Mouse (Mus musculus) midbrain, embryonic 12.5 days (tissue): ENCODE data around the gene Epas1. TPM values are rescaled to one million over a fixed set of nuclear protein-coding genes. Genes with fewer than 3 reads are reported as not detected.

Experiments
- ATAC-seq: fragments of 200-750 bp; cut with Nextera tagmentation; 2 replicates; pipeline ENCODE4 v1.8.0; 2017; ENCODE audit warnings: low read depth, moderate TSS enrichment, moderate library complexity; ENCODE audit not compliant: low FRiP score
- H3K27ac ChIP-seq: fragments of 300-500 bp; sonication (generic); replicated peaks from 2 replicates; pipeline ENCODE4 v1.5.1; 2016; ENCODE audit warnings: mild to moderate bottlenecking
- H3K27me3 ChIP-seq: fragments of 300-500 bp; sonication (generic); 2 replicates; pipeline ENCODE4 v1.6.1; 2016; ENCODE audit warnings: mild to moderate bottlenecking
- H3K36me3 ChIP-seq: fragments of 300-500 bp; sonication (generic); 2 replicates; pipeline ENCODE4 v1.6.1; 2016
- H3K4me1 ChIP-seq: fragments of 300-500 bp; sonication (generic); 2 replicates; pipeline ENCODE4 v1.6.1; 2016
- H3K4me2 ChIP-seq: fragments of 300-500 bp; sonication (generic); replicated peaks from 2 replicates; pipeline ENCODE4 v1.6.1; 2016; ENCODE audit warnings: mild to moderate bottlenecking, moderate library complexity
- H3K4me3 ChIP-seq: fragments of 300-500 bp; sonication (generic); 2 replicates; pipeline ENCODE4 v1.5.1; 2016; ENCODE audit warnings: mild to moderate bottlenecking
- H3K9ac ChIP-seq: fragments of 300-500 bp; sonication (generic); replicated peaks from 2 replicates; pipeline ENCODE4 v1.6.1; 2016; ENCODE audit warnings: mild to moderate bottlenecking, moderate library complexity
- H3K9me3 ChIP-seq: fragments of 300-500 bp; sonication (generic); 2 replicates; pipeline ENCODE4 v1.6.1; 2016; ENCODE audit warnings: mild to moderate bottlenecking
- WGBS: fragments of 180-500 bp; shearing (Covaris S2); methylation state at CpG from one replicate; pipeline ENCODE4 v1.1.7; 2016; 5-methylcytosine and 5-hydroxymethylcytosine counted together
- polyA plus RNA-seq: library from polyadenylated mRNA; unstranded; fragments of >200 nt; fragmentation: Nextera tagmentation; extraction: Ambion mirVana; gene quantifications from 2 replicates; pipeline ENCODE4 v1.2.1, GENCODE M21; 2016

Gene Epas1
- polyA plus RNA-seq, 1 experiment from 2014 or later = 3.9 TPM

GRCm38 (mm10) chr17:86839308-86839707 is 85.8 kb downstream of the Epas1 start:
- ATAC-seq = no peak
- H3K9me3 ChIP-seq = no peaks in the 10 kb centered on the region
- H3K4me3 ChIP-seq = no peak overlapping the region
- H3K27me3 ChIP-seq = no peaks in the 10 kb centered on the region
- no peak overlapping the region for H3K4me2 ChIP-seq
- H3K36me3 ChIP-seq = no peaks in the 10 kb centered on the region
- no peak overlapping the region for H3K9ac ChIP-seq
- H3K4me1 ChIP-seq = no peaks in the 10 kb centered on the region
- 65% methylated on average over 5 of the region's 5 CpGs for WGBS
- H3K27ac ChIP-seq = no peak overlapping the region

GRCm38 (mm10) chr17:86850700-86851337 is 97.3 kb downstream of the Epas1 start:
- Histone ChIP-seq H3K4me2 (no peak overlapping the region), H3K4me3 (no peak overlapping the region), H3K27ac (no peak overlapping the region), H3K9ac (no peak overlapping the region), H3K27me3 (no peaks in the 10 kb centered on the region; the same call in 1 of the 2 replicates), H3K4me1 (no peaks in the 10 kb centered on the region), H3K9me3 (no peaks in the 10 kb centered on the region), H3K36me3 (no peaks in the 10 kb centered on the region)
- no peak for ATAC-seq
- WGBS = 73% methylated on average over 9 of the region's 9 CpGs

- ATAC-seq = no peak
- Histone ChIP-seq H3K27me3 (no peaks in the 10 kb centered on the region; the same call in 1 of the 2 replicates), H3K9me3 (no peaks in the 10 kb centered on the region), H3K9ac (no peak overlapping the region), H3K27ac (no peak overlapping the region), H3K4me1 (no peaks in the 10 kb centered on the region), H3K36me3 (no peaks in the 10 kb centered on the region), H3K4me3 (no peak overlapping the region), H3K4me2 (no peak overlapping the region)
- WGBS = 72% methylated on average over 2 of the region's 2 CpGs
Observed at GRCm38 (mm10) chr17:86851782-86852181, 98.3 kb downstream of the Epas1 start.

GRCm38 (mm10) chr17:86852591-86853031 is 99.1 kb downstream of the Epas1 start:
- no peaks in the 10 kb centered on the region for H3K9me3 ChIP-seq
- no peak overlapping the region for H3K4me2 ChIP-seq
- no peaks in the 10 kb centered on the region for H3K4me1 ChIP-seq
- no peak overlapping the region for H3K9ac ChIP-seq
- no peak for ATAC-seq
- WGBS = 84% methylated on average over 13 of the region's 13 CpGs
- H3K4me3 ChIP-seq = no peak overlapping the region
- no peaks in the 10 kb centered on the region for H3K36me3 ChIP-seq
- no peaks in the 10 kb centered on the region; the same call in 1 of the 2 replicates for H3K27me3 ChIP-seq
- H3K27ac ChIP-seq = no peak overlapping the region

GRCm38 (mm10) chr17:86870586-86870985 is 117.1 kb downstream of the Epas1 start:
- Histone ChIP-seq H3K9ac (no peak overlapping the region), H3K4me2 (no peak overlapping the region), H3K27ac (no peak overlapping the region), H3K4me3 (no peak overlapping the region), H3K4me1 (no peaks in the 10 kb centered on the region), H3K27me3 (peaks cover 42% of the 10 kb centered on the region), H3K36me3 (no peaks in the 10 kb centered on the region), H3K9me3 (no peaks in the 10 kb centered on the region)
- 86% methylated on average over 8 of the region's 8 CpGs for WGBS
- ATAC-seq = no peak

- Histone ChIP-seq H3K36me3 (no peaks in the 10 kb centered on the region), H3K9ac (no peak overlapping the region), H3K4me3 (no peak overlapping the region), H3K9me3 (no peaks in the 10 kb centered on the region), H3K27me3 (peaks cover 62% of the 10 kb centered on the region), H3K4me1 (no peaks in the 10 kb centered on the region), H3K4me2 (no peak overlapping the region), H3K27ac (no peak overlapping the region)
- no peak for ATAC-seq
- WGBS = 83% methylated on average over 6 of the region's 6 CpGs
Observed at GRCm38 (mm10) chr17:86872643-86873042, 119.1 kb downstream of the Epas1 start.

GRCm38 (mm10) chr17:86876940-86877339 is 123.4 kb downstream of the Epas1 start:
- H3K4me2 ChIP-seq = no peak overlapping the region
- no peaks in the 10 kb centered on the region for H3K36me3 ChIP-seq
- no peak overlapping the region for H3K4me3 ChIP-seq
- 92% methylated on average over 9 of the region's 9 CpGs for WGBS
- H3K9me3 ChIP-seq = no peaks in the 10 kb centered on the region
- H3K27me3 ChIP-seq = peaks cover 82% of the 10 kb centered on the region
- no peak overlapping the region for H3K9ac ChIP-seq
- no peak for ATAC-seq
- no peak overlapping the region for H3K27ac ChIP-seq
- peaks cover 8% of the 10 kb centered on the region; the same call in 1 of the 2 replicates for H3K4me1 ChIP-seq

GRCm38 (mm10) chr17:86877747-86878146 is 124.2 kb downstream of the Epas1 start:
- H3K4me1 ChIP-seq = peaks cover 8% of the 10 kb centered on the region; the same call in 1 of the 2 replicates
- no peaks in the 10 kb centered on the region for H3K36me3 ChIP-seq
- H3K27me3 ChIP-seq = peaks cover 81% of the 10 kb centered on the region
- H3K4me3 ChIP-seq = no peak overlapping the region
- no peak overlapping the region for H3K9ac ChIP-seq
- WGBS = 89% methylated on average over 2 of the region's 2 CpGs
- H3K4me2 ChIP-seq = no peak overlapping the region
- no peaks in the 10 kb centered on the region for H3K9me3 ChIP-seq
- ATAC-seq = no peak
- no peak overlapping the region for H3K27ac ChIP-seq

- Histone ChIP-seq H3K4me3 (no peak overlapping the region), H3K27ac (no peak overlapping the region), H3K4me2 (no peak overlapping the region), H3K9me3 (no peaks in the 10 kb centered on the region), H3K27me3 (peaks cover 81% of the 10 kb centered on the region), H3K4me1 (peaks cover 8% of the 10 kb centered on the region; the same call in 1 of the 2 replicates), H3K36me3 (no peaks in the 10 kb centered on the region), H3K9ac (no peak overlapping the region)
- 54% methylated on average over 10 of the region's 10 CpGs for WGBS
- no peak for ATAC-seq
Observed at GRCm38 (mm10) chr17:86880056-86880455, 126.6 kb downstream of the Epas1 start.

GRCm38 (mm10) chr17:86880461-86881044 is 127.1 kb downstream of the Epas1 start:
- no peak for ATAC-seq

More at GRCm38 (mm10) chr17:86880461-86881044, 127.1 kb downstream of the Epas1 start:
- Histone ChIP-seq H3K4me3 (no peak overlapping the region), H3K4me1 (peaks cover 8% of the 10 kb centered on the region; the same call in 1 of the 2 replicates), H3K9ac (no peak overlapping the region), H3K36me3 (no peaks in the 10 kb centered on the region), H3K27me3 (peaks cover 76% of the 10 kb centered on the region), H3K9me3 (no peaks in the 10 kb centered on the region), H3K4me2 (no peak overlapping the region), H3K27ac (no peak overlapping the region)
- WGBS = 89% methylated on average over 4 of the region's 4 CpGs
